Mouse (Mus musculus) bone marrow, adult 2 months (tissue): ENCODE measurements around the gene Als2cl.

Experiments
- CTCF ChIP-seq: fragments of 200-500 bp; IDR thresholded peaks from 2 replicates; pipeline ENCODE4 v1.5.1; 2011; ENCODE audit warnings: low read length, control low read depth; ENCODE audit not compliant: control insufficient read depth, insufficient read depth
- POLR2A ChIP-seq: fragments of 200-500 bp; IDR thresholded peaks from 2 replicates; pipeline ENCODE4 v1.6.1; 2011; ENCODE audit warnings: low read depth, mild to moderate bottlenecking, control low read depth, low read length, borderline replicate concordance; ENCODE audit not compliant: control insufficient read depth

DNA sequence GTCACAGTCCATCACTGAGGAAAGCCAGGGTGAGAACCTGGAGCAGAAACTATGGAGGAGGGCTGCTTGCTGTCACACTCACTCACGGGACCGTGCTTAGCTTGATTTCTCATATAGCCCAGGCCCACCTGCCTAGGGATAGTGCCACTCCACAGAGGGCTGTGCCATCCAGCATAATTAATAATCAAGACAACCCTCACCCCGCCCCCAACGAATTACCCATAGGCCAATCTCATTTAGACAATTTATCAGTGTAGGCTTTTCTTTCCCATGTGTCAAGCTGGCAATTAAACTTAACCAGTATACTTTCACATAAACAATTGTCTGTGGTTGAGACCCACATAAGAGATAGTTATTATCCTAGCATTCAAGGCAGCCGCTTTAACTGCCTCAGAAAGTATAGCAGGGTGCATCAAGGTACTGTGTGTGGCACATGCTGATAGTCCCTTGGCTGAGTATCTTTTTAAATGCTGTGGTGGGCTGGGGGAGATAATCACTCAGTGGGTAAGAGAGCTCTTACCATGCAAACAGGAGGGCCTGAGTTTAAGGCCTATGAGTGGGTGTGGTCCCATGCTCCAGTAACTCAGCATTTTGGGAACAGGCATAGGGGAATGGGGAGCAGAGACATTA, 20.6 kb upstream of the Als2cl start:
- no peak for TF ChIP-seq CTCF
- TF ChIP-seq POLR2A, result no peak
